ENCODE assay signal across 23 mouse cellular contexts in genomic region chr9:64941650-64942049, GRCm38 (mm10). TPM values are rescaled to one million over a fixed set of nuclear protein-coding genes. Genes with fewer than 3 reads are reported as not detected.
"Had no signal": no experiment of that assay in that cellular context is flagged by ENCODE, and none has a peak within 500 bp of the region (broad histone marks: within the 10 kb centered on the region; RNA-seq: fewer than 3 reads in every experiment).

No protein-coding gene starts in this region.

- DNase-seq: kidney, adult 2 months; kidney, postnatal 25 days; layer of hippocampus, adult 9-11 months; liver; lung, adult 18-20 months; retina, postnatal 1 day; right cerebral cortex, postnatal 25 days; spleen, adult 18-20 months; thymus, adult 18-20 months; thymus, postnatal 36 days had no signal

- H3K4me3 ChIP-seq: layer of hippocampus, adult 2 months; liver, embryonic 12.5 days; liver, embryonic 15.5 days; megakaryocyte, embryonic 14.5 days; midbrain, embryonic 10.5 days; midbrain, embryonic 13.5 days; myocyte; neural tube, embryonic 13.5 days had no signal

- H3K36me3 ChIP-seq: liver, embryonic 12.5 days; liver, embryonic 15.5 days; midbrain, embryonic 10.5 days; midbrain, embryonic 13.5 days; neural tube, embryonic 13.5 days had no signal

- H3K4me2 ChIP-seq: liver, embryonic 12.5 days; liver, embryonic 15.5 days; midbrain, embryonic 13.5 days; neural tube, embryonic 13.5 days had no signal

- H3K27me3 ChIP-seq: megakaryocyte, embryonic 14.5 days had no signal

- ATAC-seq: intestine, postnatal 0 days; liver, embryonic 12.5 days; midbrain, embryonic 13.5 days; midbrain, embryonic 16.5 days had no signal

- H3K27ac ChIP-seq: kidney, postnatal 0 days; layer of hippocampus, adult 2 months; liver, embryonic 12.5 days; liver, embryonic 15.5 days; midbrain, embryonic 10.5 days; midbrain, embryonic 13.5 days; neural tube, embryonic 13.5 days had no signal

- H3K9ac ChIP-seq: liver, embryonic 12.5 days; liver, embryonic 15.5 days; midbrain, embryonic 13.5 days; neural tube, embryonic 13.5 days had no signal

- H3K9me3 ChIP-seq: liver, embryonic 12.5 days; liver, embryonic 15.5 days; megakaryocyte, embryonic 14.5 days; midbrain, embryonic 10.5 days; midbrain, embryonic 13.5 days; neural tube, embryonic 13.5 days had no signal

- H3K4me1 ChIP-seq: midbrain, embryonic 13.5 days had no signal

RNA-seq across cellular contexts. Expression of gene Slc24a1, which starts 9.8 kb away (rescaled TPM):
- polyA plus RNA-seq: kidney, adult 2 months; kidney, embryonic 14.5 days; kidney, postnatal 0 days; large intestine, adult 2 months had no signal
